Mouse (Mus musculus) granulocyte monocyte progenitor cell, adult 5-6 weeks (primary cell): Measurements from ENCODE around the gene Usf2. TPM values are rescaled to one million over a fixed set of nuclear protein-coding genes. Genes with fewer than 3 reads are reported as not detected.

Source experiments
- ATAC-seq: replicated peaks from 2 replicates; pipeline ENCODE4 v1.8.0; 2016; ENCODE audit warnings: mild to moderate bottlenecking, moderate TSS enrichment, inconsistent platforms; ENCODE audit not compliant: poor library complexity, severe bottlenecking
- total RNA-seq, 2 experiments: library from RNA; stranded (forward) in 1 of 2; stranded (reverse) in 1 of 2; fragments of 200-712, 200-1000 nt in 1 of 2; fragments of >200 nt in 1 of 2; fragmentation: Nextera tagmentation in 1 of 2; gene quantifications; 2 replicates each; pipeline ENCODE4 v1.2.3; 2014 to 2017

Usf2 gene
- total RNA-seq, 2 experiments from 2014 or later, result 87.7 to 103 TPM

- peak; percentile 80 for ATAC-seq
Measured at GRCm38 (mm10) chr7:30922490-30922889, 34.1 kb downstream of the Usf2 start.

GRCm38 (mm10) chr7:30920217-30920616 lies 36.4 kb downstream of the Usf2 start:
- peak; percentile 60 for ATAC-seq

DNA sequence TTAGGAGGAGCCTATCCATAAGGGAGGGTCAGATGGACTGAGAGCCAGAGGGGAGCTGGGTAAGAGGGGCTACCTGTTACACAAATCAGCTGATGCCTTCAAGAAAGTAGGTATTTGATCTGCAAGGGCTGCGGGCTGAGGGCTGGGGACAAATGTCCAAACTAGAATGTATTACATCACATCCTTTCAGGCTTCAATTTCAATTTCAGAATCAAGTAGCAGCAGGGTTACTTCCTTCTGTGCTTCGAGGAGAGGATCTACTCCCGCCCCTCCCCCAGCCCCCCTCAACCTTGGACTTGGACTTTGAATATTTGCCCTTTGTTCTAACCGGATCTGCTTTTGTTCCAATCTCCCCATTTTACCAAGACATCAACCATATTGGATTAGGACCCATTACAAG lies 39.4 kb downstream of the Usf2 start:
- peak; percentile 73 for ATAC-seq

DNA sequence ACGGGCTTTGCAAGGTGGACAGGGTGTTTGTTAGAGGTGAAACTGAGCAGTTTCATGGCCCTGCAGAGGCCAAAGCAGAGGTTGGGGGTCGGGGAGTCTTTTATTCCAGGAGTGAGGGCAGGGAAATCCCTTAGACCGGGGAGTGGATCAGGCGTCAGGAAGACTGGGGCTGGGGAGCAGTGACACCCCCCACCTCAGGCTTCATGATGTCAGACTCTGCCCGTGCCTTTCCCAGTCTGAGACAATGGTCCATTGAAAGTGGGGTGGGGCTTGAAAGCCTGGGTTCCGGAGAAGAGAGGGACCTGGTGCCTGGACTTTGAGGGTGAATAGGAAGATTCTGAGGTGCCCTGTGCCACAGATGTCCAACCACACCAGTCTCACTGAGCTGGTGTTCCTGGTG lies 39.9 kb downstream of the Usf2 start:
- ATAC-seq, result no peak

DNA sequence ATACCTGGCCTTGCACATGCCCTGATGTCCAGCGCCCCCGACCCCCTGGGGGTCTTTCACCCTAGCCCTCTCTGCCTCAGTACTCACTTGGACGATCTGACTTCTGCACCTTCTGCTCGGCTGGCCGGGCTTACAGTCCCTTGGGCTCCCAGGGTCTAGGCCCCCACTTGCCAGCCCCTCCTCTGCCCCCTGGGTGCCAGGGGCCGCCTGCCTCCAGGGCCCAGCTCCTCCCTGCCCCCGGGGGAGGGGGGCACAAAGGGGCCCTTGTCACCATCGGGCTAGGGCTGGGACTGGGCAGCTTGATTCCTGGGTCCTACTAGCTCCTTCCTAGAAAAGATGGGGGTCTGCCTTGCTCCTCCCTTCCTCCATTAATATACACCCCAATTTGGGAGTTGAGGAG lies 41.9 kb downstream of the Usf2 start, which contains the start of gene Mag:
TSS of gene Mag (minus strand) at position 142 of the 400 bp plus-strand sequence.
- ATAC-seq, result no peak

DNA sequence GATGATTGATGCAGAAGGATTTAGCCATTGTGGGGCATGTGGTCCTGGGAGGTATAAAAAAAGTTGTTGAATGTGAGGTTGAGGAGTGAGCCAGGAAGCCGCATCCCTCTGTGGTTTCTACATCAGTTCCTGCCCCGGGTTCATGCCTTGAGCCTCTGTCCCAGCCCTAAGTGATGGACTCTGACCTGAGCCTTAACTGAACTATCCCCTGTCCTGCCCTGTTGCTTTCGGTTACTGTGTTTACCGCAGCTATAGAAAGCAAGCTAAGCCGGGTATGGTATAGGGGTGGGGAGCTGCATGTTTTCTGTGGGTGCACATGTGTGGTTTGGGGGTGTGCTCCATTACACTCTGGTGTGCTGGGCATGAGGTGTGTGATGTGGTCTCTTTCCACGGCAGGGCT lies 46.8 kb downstream of the Usf2 start:
- peak; percentile 27 for ATAC-seq

DNA sequence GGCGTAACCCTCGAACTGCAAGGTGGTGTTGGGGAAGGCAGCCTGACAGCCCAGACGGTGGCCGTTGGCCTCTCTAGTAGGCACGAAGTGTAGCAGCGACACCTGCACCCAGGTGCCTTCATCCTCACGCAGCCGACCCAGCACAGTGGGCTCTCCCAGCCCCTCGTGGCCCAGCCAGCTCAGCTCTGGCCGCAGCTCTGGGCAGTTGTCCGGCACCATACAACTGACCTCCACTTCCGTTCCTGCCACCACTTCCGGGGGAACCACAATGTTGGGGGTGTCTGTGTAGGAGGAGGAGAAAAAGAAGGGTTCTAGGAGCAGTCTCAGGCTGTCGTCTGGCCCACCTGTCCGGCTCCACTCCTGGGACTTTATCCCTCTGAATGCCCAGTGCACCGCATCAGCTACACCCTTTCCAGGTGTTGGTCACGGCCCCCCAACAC lies 47.6 kb downstream of the Usf2 start:
- ATAC-seq, result peak; percentile 13

DNA sequence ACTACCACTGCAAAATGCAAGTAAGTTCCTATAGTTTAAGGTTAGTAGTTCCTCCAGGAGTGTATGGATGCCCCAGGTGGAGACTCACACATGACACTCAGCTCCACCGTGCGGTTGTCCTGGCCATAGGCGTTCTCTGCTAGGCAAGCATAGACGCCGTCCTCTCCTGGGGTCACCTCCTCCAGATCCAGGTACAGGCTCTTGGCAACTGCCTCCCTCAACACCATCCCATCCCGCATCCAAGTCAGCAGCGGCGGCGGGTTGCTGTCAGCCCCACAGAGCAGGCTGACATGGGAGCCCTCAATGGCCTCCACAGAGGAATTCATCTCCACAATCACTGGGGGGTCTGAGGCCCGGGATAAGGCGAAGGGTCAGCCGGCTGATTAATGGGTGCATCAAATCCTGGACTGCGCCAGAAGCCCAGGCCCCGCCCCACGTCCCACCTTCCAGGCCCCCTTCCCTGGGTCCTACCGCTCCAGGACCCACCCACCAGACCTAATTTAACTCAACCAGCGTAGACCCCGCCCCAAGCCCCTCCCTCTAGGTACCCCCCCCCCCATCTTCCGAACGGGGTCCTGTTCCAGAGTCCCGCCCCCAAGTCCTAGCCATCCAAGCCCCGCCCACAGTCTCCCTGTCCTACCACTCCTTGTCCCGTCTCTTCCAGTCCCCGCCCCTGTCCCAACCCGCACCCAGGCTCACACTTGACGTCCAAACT lies 48.2 kb downstream of the Usf2 start:
- peak; percentile 74 for ATAC-seq

DNA sequence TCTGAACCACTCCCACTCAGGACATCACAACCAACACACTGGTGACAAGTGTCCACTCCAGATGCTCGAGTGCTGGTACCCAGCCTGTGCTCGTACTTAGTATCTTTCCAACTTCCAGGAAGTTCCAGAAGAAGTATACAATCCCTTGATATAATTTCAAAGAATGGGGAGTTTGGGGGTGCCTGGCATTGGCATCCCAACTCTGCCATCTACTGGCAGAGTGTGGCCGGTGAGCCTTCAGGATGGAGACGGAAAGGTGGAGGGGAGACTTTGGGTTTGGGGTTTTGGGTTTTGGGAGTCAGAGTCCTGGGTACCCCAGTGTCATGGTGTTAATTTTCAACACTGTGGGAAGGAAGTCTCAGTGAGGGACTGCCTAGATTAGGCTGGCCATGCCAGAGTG lies 52.6 kb downstream of the Usf2 start:
- ATAC-seq, result 0 out of 2 replicates have a peak, but pooled peaks have one; percentile 25

Other genes with a start within 250 kb of the Usf2 start
- gene Atp4a, start 244.6 kb downstream of the Usf2 start, total RNA-seq (2014; fragmentation: Nextera tagmentation), result 1.5 TPM in 1 of 2 replicates, not detected in the other
- gene Atp4a, start 244.6 kb downstream of the Usf2 start, total RNA-seq (2017), result 0.22 and 3.5 TPM in 2 replicates
- 160 and 219 TPM in 2 replicates for gene Tmem147, start 227.3 kb downstream of the Usf2 start, total RNA-seq (2014; fragmentation: Nextera tagmentation)
- gene Tmem147, start 227.3 kb downstream of the Usf2 start, total RNA-seq (2017), result 71.5 and 106 TPM in 2 replicates
- gene Gapdhs, start 213.1 kb downstream of the Usf2 start, total RNA-seq (2014; fragmentation: Nextera tagmentation), result not detected in 2 replicates
- gene Gapdhs, start 213.1 kb downstream of the Usf2 start, total RNA-seq (2017), result not detected in 2 replicates
- 2.4 and 3.7 TPM in 2 replicates for gene Sbsn, start 205.3 kb downstream of the Usf2 start, total RNA-seq (2014; fragmentation: Nextera tagmentation)
- gene Sbsn, start 205.3 kb downstream of the Usf2 start, total RNA-seq (2017), result 1.2 TPM in 1 of 2 replicates, not detected in the other
- gene Dmkn, start 193.0 kb downstream of the Usf2 start, total RNA-seq (2014; fragmentation: Nextera tagmentation), result 68.4 and 69.3 TPM in 2 replicates
- 81.3 and 133 TPM in 2 replicates for gene Dmkn, start 193.0 kb downstream of the Usf2 start, total RNA-seq (2017)
- gene Krtdap, start 168.9 kb downstream of the Usf2 start, total RNA-seq (2014; fragmentation: Nextera tagmentation), result not detected in 2 replicates
- gene Krtdap, start 168.9 kb downstream of the Usf2 start, total RNA-seq (2017), result not detected in 2 replicates
- 6.5 and 17.9 TPM in 2 replicates for gene Ffar2, start 133.0 kb downstream of the Usf2 start, total RNA-seq (2014; fragmentation: Nextera tagmentation)
- 23.4 and 26.4 TPM in 2 replicates for gene Ffar2, start 133.0 kb downstream of the Usf2 start, total RNA-seq (2017)
- not detected in 2 replicates for gene Ffar3, start 100.6 kb downstream of the Usf2 start, total RNA-seq (2014; fragmentation: Nextera tagmentation)
- gene Ffar3, start 100.6 kb downstream of the Usf2 start, total RNA-seq (2017), result not detected in 2 replicates
- not detected in 2 replicates for gene Ffar1, start 95.2 kb downstream of the Usf2 start, total RNA-seq (2014; fragmentation: Nextera tagmentation)
- not detected in 2 replicates for gene Ffar1, start 95.2 kb downstream of the Usf2 start, total RNA-seq (2017)
- not detected in 2 replicates for gene Cd22, start 76.5 kb downstream of the Usf2 start, total RNA-seq (2014; fragmentation: Nextera tagmentation)
- not detected in 2 replicates for gene Cd22, start 76.5 kb downstream of the Usf2 start, total RNA-seq (2017)
- 0.81 TPM in 1 of 2 replicates, not detected in the other for gene Mag, start 41.9 kb downstream of the Usf2 start, total RNA-seq (2014; fragmentation: Nextera tagmentation)
- gene Mag, start 41.9 kb downstream of the Usf2 start, total RNA-seq (2017), result 0.46 TPM in 1 of 2 replicates, not detected in the other
- gene Hamp2, start 32.1 kb downstream of the Usf2 start, total RNA-seq (2014; fragmentation: Nextera tagmentation), result not detected in 2 replicates
- gene Hamp2, start 32.1 kb downstream of the Usf2 start, total RNA-seq (2017), result not detected in 2 replicates
- not detected in 2 replicates for gene Hamp, start 12.8 kb downstream of the Usf2 start, total RNA-seq (2014; fragmentation: Nextera tagmentation)
- gene Hamp, start 12.8 kb downstream of the Usf2 start, total RNA-seq (2017), result not detected in 2 replicates
- gene Lsr, start 16.7 kb upstream of the Usf2 start, total RNA-seq (2014; fragmentation: Nextera tagmentation), result not detected in 2 replicates
- 0.10 and 0.22 TPM in 2 replicates for gene Lsr, start 16.7 kb upstream of the Usf2 start, total RNA-seq (2017)
- gene Fam187b, start 17.0 kb upstream of the Usf2 start, total RNA-seq (2014; fragmentation: Nextera tagmentation), result not detected in 2 replicates
- gene Fam187b, start 17.0 kb upstream of the Usf2 start, total RNA-seq (2017), result not detected in 2 replicates
- 332 and 404 TPM in 2 replicates for gene Fxyd5, start 85.7 kb upstream of the Usf2 start, total RNA-seq (2014; fragmentation: Nextera tagmentation)
- 209 and 277 TPM in 2 replicates for gene Fxyd5, start 85.7 kb upstream of the Usf2 start, total RNA-seq (2017)
- not detected in 2 replicates for gene Fxyd7, start 94.7 kb upstream of the Usf2 start, total RNA-seq (2014; fragmentation: Nextera tagmentation)
- gene Fxyd7, start 94.7 kb upstream of the Usf2 start, total RNA-seq (2017), result not detected in 2 replicates
- not detected in 2 replicates for gene Fxyd1, start 100.4 kb upstream of the Usf2 start, total RNA-seq (2014; fragmentation: Nextera tagmentation)
- gene Fxyd1, start 100.4 kb upstream of the Usf2 start, total RNA-seq (2017), result not detected in 2 replicates
- not detected in 2 replicates for gene Lgi4, start 102.5 kb upstream of the Usf2 start, total RNA-seq (2014; fragmentation: Nextera tagmentation)
- gene Lgi4, start 102.5 kb upstream of the Usf2 start, total RNA-seq (2017), result not detected in 2 replicates
- not detected in 2 replicates for gene Fxyd3, start 119.9 kb upstream of the Usf2 start, total RNA-seq (2014; fragmentation: Nextera tagmentation)
- gene Fxyd3, start 119.9 kb upstream of the Usf2 start, total RNA-seq (2017), result not detected in 2 replicates
- gene Hpn, start 158.5 kb upstream of the Usf2 start, total RNA-seq (2014; fragmentation: Nextera tagmentation), result 11.1 TPM in 1 of 2 replicates, not detected in the other
- not detected in 2 replicates for gene Hpn, start 158.5 kb upstream of the Usf2 start, total RNA-seq (2017)
- not detected in 2 replicates for gene Scn1b, start 170.2 kb upstream of the Usf2 start, total RNA-seq (2014; fragmentation: Nextera tagmentation)
- gene Scn1b, start 170.2 kb upstream of the Usf2 start, total RNA-seq (2017), result not detected in 2 replicates
- gene Gramd1a, start 199.1 kb upstream of the Usf2 start, total RNA-seq (2014; fragmentation: Nextera tagmentation), result 59.3 and 77.5 TPM in 2 replicates
- gene Gramd1a, start 199.1 kb upstream of the Usf2 start, total RNA-seq (2017), result 21.2 and 36.5 TPM in 2 replicates